Mouse (Mus musculus) midbrain, postnatal 0 days (tissue): ENCODE results near the gene Arl13b. TPM values are rescaled to one million over a fixed set of nuclear protein-coding genes. Genes with fewer than 3 reads are reported as not detected.
A peak's percentile ranks its signal among the peaks of the same experiment; 100 is the strongest.

ENCODE experiments used
- ATAC-seq: fragments of 200-750 bp; cut with Nextera tagmentation; 2 replicates; pipeline ENCODE4 v1.8.0; 2017; ENCODE audit warnings: moderate number of reproducible peaks, mild to moderate bottlenecking, moderate TSS enrichment, moderate library complexity; ENCODE audit not compliant: low FRiP score
- DNase-seq: peaks from one replicate; pipeline ENCODE4 v3.0.0-alpha.2; 2015; ENCODE audit warnings: low spot score
- H3K27ac ChIP-seq: fragments of 300-500 bp; sonication (generic); 2 replicates; pipeline ENCODE4 v1.5.1; 2014; ENCODE audit warnings: low read depth, mild to moderate bottlenecking, low read length, mixed read lengths
- H3K27me3 ChIP-seq: fragments of 300-500 bp; sonication (generic); 2 replicates; pipeline ENCODE4 v1.6.1; 2014; ENCODE audit warnings: low read length, control low read depth, mixed read lengths; ENCODE audit not compliant: insufficient read depth
- H3K36me3 ChIP-seq: fragments of 300-500 bp; sonication (generic); 2 replicates; pipeline ENCODE4 v1.6.1; 2014; ENCODE audit warnings: low read length, control low read depth, mixed read lengths; ENCODE audit not compliant: insufficient read depth
- H3K4me1 ChIP-seq: fragments of 300-500 bp; sonication (generic); 2 replicates; pipeline ENCODE4 v1.6.1; 2014; ENCODE audit warnings: mild to moderate bottlenecking, control low read depth, antibody characterized with exemption, low read length, mixed read lengths; ENCODE audit not compliant: insufficient read depth
- H3K4me2 ChIP-seq: fragments of 300-500 bp; sonication (generic); 2 replicates; pipeline ENCODE4 v1.6.1; 2014; ENCODE audit warnings: low read depth, mild to moderate bottlenecking, low read length, mixed read lengths; ENCODE audit not compliant: poor library complexity, severe bottlenecking
- H3K4me3 ChIP-seq: fragments of 300-500 bp; sonication (generic); 2 replicates; pipeline ENCODE4 v1.5.1; 2014; ENCODE audit warnings: low read depth, mild to moderate bottlenecking, low read length, moderate library complexity
- H3K9ac ChIP-seq: fragments of 300-500 bp; sonication (generic); replicated peaks from 2 replicates; pipeline ENCODE4 v1.6.1; 2014; ENCODE audit warnings: mild to moderate bottlenecking, low read length, moderate library complexity, mixed read lengths; ENCODE audit not compliant: poor library complexity, severe bottlenecking
- H3K9me3 ChIP-seq: fragments of 300-500 bp; sonication (generic); 2 replicates; pipeline ENCODE4 v1.6.1; 2016; ENCODE audit warnings: low read length, control low read depth
- CTCF ChIP-seq: IDR thresholded peaks from 2 replicates; pipeline ENCODE4 v1.5.1; 2016; ENCODE audit warnings: antibody characterized with exemption, mild to moderate bottlenecking
- WGBS: fragments of 180-500 bp; shearing (Covaris S2); extraction: QIAGEN DNeasy Blood & Tissue Kit; methylation state at CpG from one replicate; pipeline ENCODE4 v1.1.7; 2014; 5-methylcytosine and 5-hydroxymethylcytosine counted together
- polyA plus RNA-seq: library from polyadenylated mRNA; unstranded; fragments of >200 nt; fragmentation: Nextera tagmentation; extraction: Ambion mirVana; gene quantifications from 2 replicates; pipeline ENCODE4 v1.2.1, GENCODE M21; 2015
- total RNA-seq: library from RNA; depleted of rRNA; stranded (reverse); fragments of >200 nt; gene quantifications from 2 replicates; pipeline ENCODE4 v1.2.3, GENCODE M21; 2014

Gene Arl13b
- total and polyA plus RNA-seq, 2 experiments from 2014 or later: 10.0 to 13.6 TPM

DNA sequence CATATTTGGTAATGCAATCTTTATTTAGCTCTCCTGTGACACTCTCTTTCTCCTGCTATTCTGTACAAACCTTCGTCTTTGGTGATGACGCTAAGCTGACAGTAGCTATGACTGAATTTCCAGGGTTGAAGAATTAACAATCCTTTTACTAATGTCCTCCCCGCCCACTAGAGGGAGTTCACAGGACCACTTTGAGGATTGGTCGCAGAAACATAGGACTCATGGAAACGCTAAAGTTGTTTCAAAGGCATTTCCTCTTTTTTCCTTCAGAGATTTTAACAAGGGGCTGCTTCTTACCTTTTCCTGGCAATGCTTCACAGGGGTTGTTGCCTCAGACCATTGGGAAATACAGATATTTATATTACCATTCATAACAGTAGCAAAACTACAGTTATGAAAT lies 64.6 kb downstream of the Arl13b start:
- 62% methylated on average over 5 of the region's 5 CpGs for WGBS
- H3K4me2 ChIP-seq: no peak overlapping the region
- H3K4me1 ChIP-seq: peaks cover under 1% of the 10 kb centered on the region; the same call in 1 of the 2 replicates
- H3K27ac ChIP-seq: no peak overlapping the region
- TF ChIP-seq CTCF: peak; percentile 53
- no peak overlapping the region for H3K4me3 ChIP-seq
- H3K9ac ChIP-seq: no peak overlapping the region
- ATAC-seq: no peak
- H3K36me3 ChIP-seq: no peaks in the 10 kb centered on the region
- no peaks in the 10 kb centered on the region for H3K9me3 ChIP-seq
- no peak for DNase-seq
- no peaks in the 10 kb centered on the region for H3K27me3 ChIP-seq

GRCm38 (mm10) chr16:62778282-62778681 lies 68.6 kb downstream of the Arl13b start:
- DNase-seq (no peak), ATAC-seq (no peak)
- Histone ChIP-seq H3K9me3 (no peaks in the 10 kb centered on the region), H3K4me3 (no peak overlapping the region), H3K4me1 (no peaks in the 10 kb centered on the region), H3K9ac (no peak overlapping the region), H3K27ac (no peak overlapping the region), H3K36me3 (peaks cover 5% of the 10 kb centered on the region), H3K27me3 (no peaks in the 10 kb centered on the region), H3K4me2 (no peak overlapping the region)
- 82% methylated on average over 10 of the region's 10 CpGs for WGBS
- TF ChIP-seq CTCF: no peak

DNA sequence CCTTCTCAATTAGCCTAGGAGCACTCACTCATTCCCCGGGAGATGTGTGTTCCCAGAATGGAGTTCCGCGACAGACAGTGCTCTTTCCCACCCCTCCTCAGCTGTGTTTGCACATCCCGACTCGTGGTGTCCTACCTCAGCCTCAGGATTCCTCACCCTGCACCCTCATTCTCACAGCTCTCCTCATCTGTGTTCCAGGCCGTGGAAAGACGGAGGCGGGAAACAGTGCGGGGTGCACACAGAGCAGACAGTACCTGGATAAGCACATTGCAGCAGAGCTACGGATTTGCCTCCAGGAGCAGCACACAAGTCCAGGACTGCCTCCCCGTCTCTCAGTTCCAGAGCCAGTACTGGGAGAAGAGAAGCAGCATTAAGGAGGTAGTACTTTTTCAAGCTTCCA lies 70.8 kb downstream of the Arl13b start:
- Histone ChIP-seq H3K27me3 (no peaks in the 10 kb centered on the region), H3K4me2 (no peak overlapping the region), H3K9me3 (no peaks in the 10 kb centered on the region), H3K4me3 (no peak overlapping the region), H3K4me1 (no peaks in the 10 kb centered on the region), H3K27ac (no peak overlapping the region), H3K9ac (no peak overlapping the region), H3K36me3 (peaks cover 5% of the 10 kb centered on the region)
- ATAC-seq (no peak), DNase-seq (no peak)
- WGBS: 73% methylated on average over 11 of the region's 11 CpGs
- no peak for TF ChIP-seq CTCF

DNA sequence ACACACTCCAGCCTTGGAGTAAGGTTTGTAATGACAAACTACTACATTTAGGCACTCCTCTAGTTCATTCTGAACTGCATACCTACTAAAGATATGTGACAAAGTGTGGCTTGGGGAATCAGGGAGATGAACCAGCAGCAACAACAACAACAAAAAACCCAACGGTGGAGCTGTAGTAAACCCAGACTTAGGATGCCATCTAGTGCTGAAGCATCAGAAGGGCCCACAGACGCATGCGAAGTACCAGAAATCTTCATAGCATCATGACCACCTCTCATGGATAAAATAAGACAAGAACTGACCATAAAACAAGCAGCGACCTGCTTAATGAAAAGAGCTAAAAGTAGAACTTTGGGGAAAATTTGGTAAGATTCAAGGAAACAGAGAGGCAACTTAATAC lies 73.4 kb downstream of the Arl13b start:
- peak; percentile 32 for DNase-seq
- H3K9ac ChIP-seq: no peak overlapping the region
- TF ChIP-seq CTCF: peak; percentile 55
- no peaks in the 10 kb centered on the region for H3K9me3 ChIP-seq
- no peaks in the 10 kb centered on the region for H3K4me1 ChIP-seq
- peaks cover 11% of the 10 kb centered on the region for H3K36me3 ChIP-seq
- no peak overlapping the region for H3K4me2 ChIP-seq
- no peak overlapping the region for H3K4me3 ChIP-seq
- H3K27ac ChIP-seq: no peak overlapping the region
- no peak for ATAC-seq
- 75% methylated on average over 4 of the region's 4 CpGs for WGBS
- H3K27me3 ChIP-seq: no peaks in the 10 kb centered on the region

DNA sequence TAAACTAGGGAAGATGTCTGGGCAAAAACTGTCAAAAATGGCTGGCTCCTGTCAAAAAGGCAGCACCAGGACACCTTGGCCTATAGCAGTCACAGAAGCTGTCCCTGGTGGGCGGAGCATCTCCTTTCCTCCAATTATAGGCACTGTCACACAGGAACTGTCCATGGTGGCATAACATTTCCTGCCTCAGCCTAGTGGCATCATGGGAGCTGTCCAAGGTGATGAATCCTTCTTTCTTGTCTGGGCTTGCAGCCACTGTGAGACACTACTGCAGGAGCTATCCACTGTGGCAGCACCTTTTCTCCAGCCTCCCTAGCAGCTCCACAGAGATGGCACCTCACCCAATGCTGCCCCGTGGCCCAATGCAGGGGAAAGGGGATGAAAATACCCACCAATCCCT lies 88.5 kb downstream of the Arl13b start:
- Histone ChIP-seq H3K4me3 (no peak overlapping the region), H3K9ac (no peak overlapping the region), H3K27ac (no peak overlapping the region), H3K36me3 (no peaks in the 10 kb centered on the region; the same call in 1 of the 2 replicates), H3K4me2 (no peak overlapping the region), H3K9me3 (no peaks in the 10 kb centered on the region), H3K27me3 (no peaks in the 10 kb centered on the region), H3K4me1 (no peaks in the 10 kb centered on the region)
- 97% methylated on average over 2 of the region's 2 CpGs for WGBS
- TF ChIP-seq CTCF: no peak
- DNase-seq: no peak
- ATAC-seq: no peak; the same call in 1 of the 2 replicates

GRCm38 (mm10) chr16:62755307-62755706 lies 91.5 kb downstream of the Arl13b start:
- no peaks in the 10 kb centered on the region for H3K27me3 ChIP-seq
- no peaks in the 10 kb centered on the region; the same call in 1 of the 2 replicates for H3K36me3 ChIP-seq
- no peak overlapping the region for H3K27ac ChIP-seq
- WGBS: 91% methylated on average over 6 of the region's 6 CpGs
- H3K4me3 ChIP-seq: no peak overlapping the region
- ATAC-seq (no peak), DNase-seq (no peak)
- H3K4me2 ChIP-seq: no peak overlapping the region
- no peak for TF ChIP-seq CTCF
- no peaks in the 10 kb centered on the region for H3K4me1 ChIP-seq
- H3K9me3 ChIP-seq: no peaks in the 10 kb centered on the region
- H3K9ac ChIP-seq: no peak overlapping the region
